Mouse (Mus musculus) bone marrow macrophage, adult 2 months (primary cell): ENCODE data around the gene Platr17.

ENCODE experiments used
- CTCF ChIP-seq: IDR thresholded peaks from 2 replicates; pipeline ENCODE4 v1.5.1; 2012; ENCODE audit warnings: low read depth, mild to moderate bottlenecking, low read length, moderate library complexity
- POLR2A ChIP-seq: IDR thresholded peaks from 2 replicates; pipeline ENCODE4 v1.6.1; 2012; ENCODE audit warnings: mild to moderate bottlenecking, low read depth, low read length, borderline replicate concordance

- TF ChIP-seq CTCF (no peak), POLR2A (no peak)
Observed at GRCm38 (mm10) chr17:33901653-33902052, 3.3 kb upstream of the Platr17 start.
